Mouse (Mus musculus): ENCODE data around the gene Pde4d.
A peak's percentile ranks its signal among the peaks of the same experiment; 100 is the strongest.

Gene Pde4d

GRCm38 (mm10) chr13:109775197-109775596 is 1325.4 kb downstream of the Pde4d start:
- DNase-seq (ENCODE audit: low spot score): no peak

- peak; percentile 83 for DNase-seq (ENCODE audit: low spot score)
Measured at GRCm38 (mm10) chr13:109776116-109776515, 1326.4 kb downstream of the Pde4d start.

DNA sequence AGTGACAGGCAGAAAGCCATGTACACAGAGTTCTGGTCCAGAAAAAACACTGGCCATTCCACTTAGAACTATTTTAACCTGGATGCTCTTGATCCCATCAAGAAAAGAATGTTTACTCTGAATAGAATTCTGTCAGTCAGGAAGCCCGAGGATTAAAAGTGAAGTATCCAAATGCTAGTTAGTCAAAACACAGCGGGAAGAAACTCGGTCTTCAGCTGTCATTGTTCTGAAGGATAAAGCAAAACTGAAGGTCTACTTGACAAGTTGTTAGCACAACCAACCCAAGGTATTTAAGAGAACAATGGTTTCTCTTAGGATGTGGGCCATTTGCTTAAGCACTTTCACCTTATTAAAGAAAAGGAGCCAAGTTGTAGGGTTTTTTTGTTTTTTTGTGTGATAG is 1327.2 kb downstream of the Pde4d start:
- DNase-seq (ENCODE audit: low spot score): no peak

GRCm38 (mm10) chr13:109777441-109777840 is 1327.7 kb downstream of the Pde4d start:
- DNase-seq (ENCODE audit: low spot score): no peak

- no peak for DNase-seq (ENCODE audit: low spot score)
Measured at GRCm38 (mm10) chr13:109778297-109778835, 1328.6 kb downstream of the Pde4d start.

- no peak for DNase-seq (ENCODE audit: low spot score)
Measured at GRCm38 (mm10) chr13:109781466-109781865, 1331.7 kb downstream of the Pde4d start.

- DNase-seq (ENCODE audit: low spot score): no peak
Measured at GRCm38 (mm10) chr13:109788604-109789003, 1338.9 kb downstream of the Pde4d start.

- no peak for DNase-seq (ENCODE audit: low spot score)
Measured at GRCm38 (mm10) chr13:109789151-109789550, 1339.4 kb downstream of the Pde4d start.

DNA sequence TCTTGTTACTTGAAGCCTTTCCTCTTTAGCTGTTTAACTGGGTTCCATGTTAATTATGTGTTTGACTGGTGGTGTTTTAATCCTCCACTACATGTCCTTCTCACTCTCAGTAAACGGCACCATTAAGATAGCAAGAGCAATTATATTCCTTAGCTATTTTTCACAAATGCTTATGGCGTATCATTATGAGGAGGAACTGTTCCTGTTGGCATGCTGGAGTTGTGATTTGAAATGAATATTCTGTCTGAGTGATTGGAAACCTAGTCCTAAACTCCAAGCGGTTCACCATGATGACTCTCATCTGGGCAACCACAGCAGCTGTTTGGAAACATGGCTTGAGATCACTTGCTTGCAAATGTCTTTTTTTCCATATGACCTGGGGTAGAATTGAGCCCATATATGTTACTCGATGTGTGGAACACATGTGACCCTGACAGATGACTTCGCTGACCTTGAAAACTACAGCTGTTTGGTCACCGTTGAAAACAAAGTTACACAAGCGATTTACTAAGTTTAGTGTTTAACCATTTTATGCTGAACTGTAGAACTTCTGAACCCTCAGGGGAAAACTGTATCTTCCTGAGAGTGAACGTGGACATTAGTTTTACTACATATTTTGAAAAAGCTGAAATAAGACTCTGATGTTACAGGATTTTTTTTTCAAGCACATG is 1340.4 kb downstream of the Pde4d start:
- no peak for DNase-seq (ENCODE audit: low spot score)

GRCm38 (mm10) chr13:109793918-109794317 is 1344.2 kb downstream of the Pde4d start:
- DNase-seq (ENCODE audit: low spot score): no peak

DNA sequence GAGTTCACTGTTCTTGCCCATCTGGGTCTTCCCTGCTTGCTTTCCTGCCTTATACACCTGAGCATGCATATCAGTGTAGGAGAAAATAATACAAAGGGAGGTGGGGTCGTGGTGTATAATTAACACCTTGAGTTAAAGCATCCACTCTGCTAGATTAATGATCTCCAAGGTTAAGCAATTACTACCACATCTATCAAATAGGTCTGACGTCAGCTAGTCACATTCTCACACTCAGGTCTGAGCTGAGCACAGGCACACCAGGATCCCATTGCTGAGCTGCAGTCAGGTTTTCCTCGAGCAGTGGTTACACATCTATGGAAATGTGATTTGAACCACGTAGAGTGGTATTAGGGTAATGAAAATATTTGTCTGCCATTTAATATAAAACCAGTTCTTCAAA is 1348.9 kb downstream of the Pde4d start:
- no peak for DNase-seq (ENCODE audit: low spot score)

GRCm38 (mm10) chr13:109802201-109802600 is 1352.5 kb downstream of the Pde4d start:
- DNase-seq (ENCODE audit: low spot score): no peak

DNA sequence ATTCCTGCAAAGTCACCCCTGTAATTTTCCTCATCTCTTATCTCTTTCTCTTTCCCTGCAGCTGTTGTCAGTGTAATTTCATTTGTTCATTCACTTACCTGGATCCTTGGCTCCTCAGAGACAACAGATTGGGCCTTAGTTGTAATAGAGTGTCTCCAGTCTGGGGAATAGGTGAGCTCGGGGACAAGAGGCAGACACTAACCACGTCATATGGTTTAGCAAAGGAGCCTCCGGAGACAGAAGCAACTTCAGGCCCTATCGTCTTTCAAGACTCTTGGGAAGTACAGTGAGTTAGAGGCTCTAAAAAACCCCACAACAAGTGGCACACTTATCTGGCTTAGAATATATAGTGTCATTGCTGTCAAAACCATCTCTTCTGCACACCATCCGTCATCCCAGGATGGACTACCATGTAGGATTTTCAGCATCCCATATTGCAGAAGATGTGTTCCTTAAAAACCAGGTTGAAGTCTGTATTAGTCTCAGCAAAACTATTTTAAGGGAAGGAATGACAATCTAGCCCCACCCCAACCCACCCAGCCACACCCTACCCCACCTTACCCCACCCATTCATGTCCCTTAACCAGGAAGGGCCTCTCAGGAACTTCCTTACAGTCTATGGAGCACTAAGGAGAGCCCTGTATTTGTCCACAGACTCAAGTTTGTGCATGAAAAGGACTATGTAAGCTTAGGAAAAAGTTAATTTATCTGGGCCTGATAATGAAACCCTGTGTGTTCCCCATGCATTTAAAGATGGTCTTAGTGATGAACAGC is 1356.6 kb downstream of the Pde4d start:
- DNase-seq (ENCODE audit: low spot score): no peak

GRCm38 (mm10) chr13:109807036-109807435 is 1357.3 kb downstream of the Pde4d start:
- no peak for DNase-seq (ENCODE audit: low spot score)

- DNase-seq (ENCODE audit: low spot score): no peak
Measured at GRCm38 (mm10) chr13:109807446-109807845, 1357.7 kb downstream of the Pde4d start.

- DNase-seq (ENCODE audit: low spot score): no peak
Measured at GRCm38 (mm10) chr13:109808039-109808438, 1358.3 kb downstream of the Pde4d start.

GRCm38 (mm10) chr13:109808946-109809345 is 1359.2 kb downstream of the Pde4d start:
- no peak for DNase-seq (ENCODE audit: low spot score)

DNA sequence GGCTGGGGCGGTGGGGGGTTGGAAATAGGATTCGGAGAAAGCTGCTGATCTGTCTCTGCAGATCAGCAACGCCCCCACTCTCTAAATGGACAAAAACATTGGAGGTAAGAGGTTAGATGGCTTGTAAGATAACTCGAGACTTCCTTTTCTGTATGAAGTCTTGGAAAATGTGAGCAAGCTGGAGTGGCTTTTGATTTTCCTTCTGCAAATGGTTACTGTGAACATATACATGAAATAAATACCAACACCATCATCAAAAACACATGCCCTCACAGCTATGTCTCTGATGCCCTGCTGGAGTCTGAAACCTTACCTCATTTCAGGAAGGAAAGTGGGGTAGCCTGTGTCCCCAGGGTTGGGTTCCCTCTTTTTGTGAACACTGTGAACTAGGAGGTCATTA is 1359.9 kb downstream of the Pde4d start:
- DNase-seq (ENCODE audit: low spot score): no peak

DNA sequence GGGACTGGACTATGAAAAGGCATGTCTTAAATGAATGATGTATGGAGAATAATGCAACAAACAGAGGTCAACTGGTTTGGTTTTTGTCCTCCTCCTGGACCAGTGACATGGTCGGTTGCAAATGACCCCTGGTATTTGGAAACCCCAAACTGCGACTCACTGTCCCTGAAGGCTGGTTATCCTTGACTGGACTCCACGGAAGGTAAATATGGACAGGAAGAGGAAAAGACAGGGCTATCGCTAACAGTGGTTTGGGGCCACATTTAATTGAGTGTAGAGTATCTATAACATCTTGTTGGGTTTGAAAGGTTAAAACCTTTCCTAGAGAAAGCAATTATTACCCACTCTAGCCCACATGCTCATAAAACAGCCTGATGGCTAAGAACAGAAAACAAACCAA is 1364.2 kb downstream of the Pde4d start:
- no peak for DNase-seq (ENCODE audit: low spot score)

DNA sequence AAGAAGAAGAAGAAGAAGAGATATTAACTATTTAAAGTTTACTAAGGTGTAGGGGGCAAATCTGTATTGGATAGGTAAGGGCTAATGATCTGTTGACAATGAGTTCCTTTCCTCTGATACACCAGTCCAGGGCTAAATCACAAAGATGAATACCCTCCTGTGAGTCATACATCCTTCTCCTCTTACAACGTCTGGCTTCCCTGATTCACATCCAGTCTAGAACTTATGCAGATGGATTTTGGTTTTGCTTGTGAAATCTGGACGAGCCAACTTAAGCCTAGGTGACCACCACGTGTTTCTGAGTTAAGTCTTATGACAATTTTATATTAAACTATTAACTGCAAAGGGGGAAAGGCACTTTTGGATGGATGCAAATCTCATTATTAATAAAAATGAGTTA is 1369.3 kb downstream of the Pde4d start:
- DNase-seq (ENCODE audit: low spot score): no peak

DNA sequence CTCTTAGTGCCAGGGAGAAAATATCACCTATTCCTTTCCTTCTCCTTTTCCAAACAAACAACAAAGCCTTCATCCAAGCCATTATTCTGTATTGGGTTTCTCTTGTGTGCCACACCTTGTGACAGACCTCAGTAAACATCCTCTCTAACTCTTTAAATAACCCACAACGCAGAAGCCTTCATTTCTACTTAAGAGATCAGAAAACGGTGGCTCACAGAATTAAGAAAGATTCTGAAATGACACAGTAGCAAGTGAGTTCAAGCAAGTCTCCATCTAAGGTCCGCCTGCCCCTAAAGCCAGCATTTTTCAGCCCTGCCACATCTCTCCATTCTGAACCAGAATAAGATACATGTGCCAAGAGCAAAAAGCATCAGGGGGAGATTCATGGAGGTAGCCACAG is 1370.4 kb downstream of the Pde4d start:
- DNase-seq (ENCODE audit: low spot score): no peak

DNA sequence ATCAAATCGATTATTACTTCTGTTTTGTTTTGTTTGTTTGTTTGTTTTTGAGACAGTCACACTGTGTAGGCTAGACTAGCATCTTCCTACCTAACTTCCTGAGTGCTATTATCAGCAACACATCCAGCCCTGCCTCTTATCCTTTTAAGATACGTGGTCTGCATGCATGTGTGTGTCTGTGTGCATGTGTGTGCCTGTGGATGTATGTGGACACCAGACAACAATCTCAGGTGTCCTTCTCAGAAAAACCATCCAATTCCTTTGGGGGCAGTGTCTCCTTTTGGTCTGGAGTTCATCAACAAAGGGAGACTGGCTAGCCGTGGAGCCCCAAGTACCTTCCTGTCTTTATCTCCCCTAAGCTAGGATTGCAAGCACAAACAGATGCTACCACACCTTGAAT is 1371.1 kb downstream of the Pde4d start:
- no peak for DNase-seq (ENCODE audit: low spot score)

- no peak for DNase-seq (ENCODE audit: low spot score)
Measured at GRCm38 (mm10) chr13:109821725-109822412, 1372.1 kb downstream of the Pde4d start.
